Mouse (Mus musculus): ENCODE measurements around the gene Retreg1. TPM values are rescaled to one million over a fixed set of nuclear protein-coding genes. Genes with fewer than 3 reads are reported as not detected.

The Retreg1 gene
- polyA plus RNA-seq, 1 experiment from 2014 or later: 8.0 TPM

GRCm38 (mm10) chr15:25930657-25931056 lies 87.7 kb downstream of the Retreg1 start:
- Histone ChIP-seq H3K9me3 (ENCODE audit: control insufficient read depth, low read length) (no peaks in the 10 kb centered on the region), H3K4me2 (ENCODE audit: low read length) (no peak overlapping the region), H3K4me1 (replicated peaks; ENCODE audit: control insufficient read depth, insufficient read depth, low read length) (0 out of 2 replicates have a peak, but pooled peaks cover 6% of the 10 kb centered on the region), H3K27ac (ENCODE audit: low read depth) (no peak overlapping the region), H3K4me3 (ENCODE audit: low read depth, low read length) (no peak overlapping the region), H3K9ac (ENCODE audit: low read length) (no peak overlapping the region), H3K36me3 (ENCODE audit: control insufficient read depth, insufficient read depth, low read length) (no peaks in the 10 kb centered on the region), H3K27me3 (replicated peaks; ENCODE audit: control insufficient read depth, insufficient read depth, low read length) (no peaks in the 10 kb centered on the region)
- WGBS: 94% methylated on average over 5 of the region's 5 CpGs
- DNase-seq (ENCODE audit: low spot score): no peak
- ATAC-seq (replicated peaks; ENCODE audit: low FRiP score, low TSS enrichment, low read depth): no peak

DNA sequence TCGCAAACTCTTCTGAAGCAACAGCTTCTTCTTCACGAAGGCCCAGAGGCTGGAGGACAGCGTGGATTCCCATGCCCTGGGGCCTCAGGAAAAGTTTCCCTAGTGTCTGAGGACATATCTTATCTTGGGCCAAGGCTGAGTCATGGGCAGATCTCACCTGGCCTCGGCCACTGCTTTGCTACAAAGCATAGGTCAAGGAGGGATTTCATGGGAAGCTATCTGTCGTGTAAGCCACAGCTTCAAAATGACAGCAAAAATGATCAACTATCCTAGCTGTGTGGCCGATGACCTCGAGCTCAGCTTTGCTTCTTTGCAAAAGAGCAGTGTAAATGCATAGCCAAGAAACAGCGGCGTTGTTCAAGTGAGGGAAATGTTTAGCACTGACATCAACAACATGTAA lies 89.5 kb downstream of the Retreg1 start:
- no peak for DNase-seq (ENCODE audit: low spot score)
- Histone ChIP-seq H3K4me2 (ENCODE audit: low read length) (no peak overlapping the region), H3K27ac (ENCODE audit: low read depth) (no peak overlapping the region)

GRCm38 (mm10) chr15:25932937-25933684 lies 90.1 kb downstream of the Retreg1 start:
- H3K27ac ChIP-seq (ENCODE audit: low read depth): peak overlapping the region; percentile 24; the same call in 1 of the 2 replicates

More for the DNA sequence above, 89.5 kb downstream of the Retreg1 start:
- H3K4me3 ChIP-seq (ENCODE audit: low read depth, low read length): no peak overlapping the region
- H3K27me3 ChIP-seq (replicated peaks; ENCODE audit: control insufficient read depth, insufficient read depth, low read length): no peaks in the 10 kb centered on the region
- WGBS: 68% methylated on average over 9 of the region's 9 CpGs
- H3K4me1 ChIP-seq (replicated peaks; ENCODE audit: control insufficient read depth, insufficient read depth, low read length): 0 out of 2 replicates have a peak, but pooled peaks cover 6% of the 10 kb centered on the region
- no peaks in the 10 kb centered on the region for H3K36me3 ChIP-seq (ENCODE audit: control insufficient read depth, insufficient read depth, low read length)
- no peak overlapping the region for H3K9ac ChIP-seq (ENCODE audit: low read length)
- ATAC-seq (replicated peaks; ENCODE audit: low FRiP score, low TSS enrichment, low read depth): 0 out of 2 replicates have a peak, but pooled peaks have one; percentile 12
- H3K9me3 ChIP-seq (ENCODE audit: control insufficient read depth, low read length): no peaks in the 10 kb centered on the region

GRCm38 (mm10) chr15:25933685-25934108 lies 90.7 kb downstream of the Retreg1 start:
- Histone ChIP-seq H3K4me3 (ENCODE audit: low read depth, low read length) (no peak overlapping the region), H3K4me2 (ENCODE audit: low read length) (no peak overlapping the region), H3K4me1 (replicated peaks; ENCODE audit: control insufficient read depth, insufficient read depth, low read length) (0 out of 2 replicates have a peak, but pooled peaks cover 6% of the 10 kb centered on the region), H3K27ac (ENCODE audit: low read depth) (no peak overlapping the region), H3K9ac (ENCODE audit: low read length) (no peak overlapping the region), H3K9me3 (ENCODE audit: control insufficient read depth, low read length) (no peaks in the 10 kb centered on the region), H3K27me3 (replicated peaks; ENCODE audit: control insufficient read depth, insufficient read depth, low read length) (no peaks in the 10 kb centered on the region), H3K36me3 (ENCODE audit: control insufficient read depth, insufficient read depth, low read length) (no peaks in the 10 kb centered on the region)
- DNase-seq (ENCODE audit: low spot score): no peak
- 61% methylated on average over 7 of the region's 7 CpGs for WGBS
- ATAC-seq (replicated peaks; ENCODE audit: low FRiP score, low TSS enrichment, low read depth): 0 out of 2 replicates have a peak, but pooled peaks have one; percentile 30

More at GRCm38 (mm10) chr15:25932937-25933684, 90.1 kb downstream of the Retreg1 start:
- H3K4me1 ChIP-seq (replicated peaks; ENCODE audit: control insufficient read depth, insufficient read depth, low read length): 0 out of 2 replicates have a peak, but pooled peaks cover 6% of the 10 kb centered on the region
- H3K9me3 ChIP-seq (ENCODE audit: control insufficient read depth, low read length): no peaks in the 10 kb centered on the region
- H3K36me3 ChIP-seq (ENCODE audit: control insufficient read depth, insufficient read depth, low read length): no peaks in the 10 kb centered on the region
- DNase-seq (ENCODE audit: low spot score) (no peak), ATAC-seq (replicated peaks; ENCODE audit: low FRiP score, low TSS enrichment, low read depth) (peak; percentile 48; the same call in 1 of the 2 replicates)
- H3K27me3 ChIP-seq (replicated peaks; ENCODE audit: control insufficient read depth, insufficient read depth, low read length): no peaks in the 10 kb centered on the region
- no peak overlapping the region for H3K4me3 ChIP-seq (ENCODE audit: low read depth, low read length)
- H3K4me2 ChIP-seq (ENCODE audit: low read length): no peak overlapping the region
- H3K9ac ChIP-seq (ENCODE audit: low read length): no peak overlapping the region
- WGBS: 54% methylated on average over 16 of the region's 16 CpGs

- H3K27ac ChIP-seq (ENCODE audit: low read depth): no peak overlapping the region
- no peak overlapping the region for H3K4me3 ChIP-seq (ENCODE audit: low read depth, low read length)
- no peaks in the 10 kb centered on the region for H3K9me3 ChIP-seq (ENCODE audit: control insufficient read depth, low read length)
- no peaks in the 10 kb centered on the region for H3K36me3 ChIP-seq (ENCODE audit: control insufficient read depth, insufficient read depth, low read length)
- H3K27me3 ChIP-seq (replicated peaks; ENCODE audit: control insufficient read depth, insufficient read depth, low read length): no peaks in the 10 kb centered on the region
- DNase-seq (ENCODE audit: low spot score): no peak
- ATAC-seq (replicated peaks; ENCODE audit: low FRiP score, low TSS enrichment, low read depth): no peak
- H3K4me1 ChIP-seq (replicated peaks; ENCODE audit: control insufficient read depth, insufficient read depth, low read length): 0 out of 2 replicates have a peak, but pooled peaks cover 6% of the 10 kb centered on the region
- H3K9ac ChIP-seq (ENCODE audit: low read length): no peak overlapping the region
- WGBS: 84% methylated on average over 7 of the region's 7 CpGs
- H3K4me2 ChIP-seq (ENCODE audit: low read length): no peak overlapping the region
Measured at GRCm38 (mm10) chr15:25934411-25934810, 91.4 kb downstream of the Retreg1 start.

DNA sequence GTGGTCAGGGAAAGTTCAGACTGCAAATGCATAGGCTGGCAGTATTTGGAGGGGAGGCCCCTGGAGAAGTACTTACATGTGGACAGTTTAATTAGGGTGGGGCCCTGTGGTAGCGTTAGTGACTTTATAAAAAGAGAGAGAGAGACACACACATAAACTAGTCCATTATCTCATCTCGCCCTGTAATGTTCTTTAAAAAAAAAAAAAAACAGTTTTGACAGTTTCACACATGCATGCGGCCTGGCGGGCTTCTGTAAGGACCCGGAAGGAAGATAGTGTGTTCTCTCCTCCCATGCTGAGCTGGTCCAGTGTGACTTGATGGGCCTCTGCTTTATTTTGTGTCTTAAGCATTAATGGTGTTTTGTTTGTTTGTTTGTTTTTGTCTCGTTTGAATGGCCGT lies 95.5 kb downstream of the Retreg1 start:
- Histone ChIP-seq H3K4me1 (replicated peaks; ENCODE audit: control insufficient read depth, insufficient read depth, low read length) (no peaks in the 10 kb centered on the region), H3K9me3 (ENCODE audit: control insufficient read depth, low read length) (no peaks in the 10 kb centered on the region), H3K27me3 (replicated peaks; ENCODE audit: control insufficient read depth, insufficient read depth, low read length) (no peaks in the 10 kb centered on the region), H3K27ac (ENCODE audit: low read depth) (no peak overlapping the region), H3K4me2 (ENCODE audit: low read length) (no peak overlapping the region), H3K9ac (ENCODE audit: low read length) (no peak overlapping the region), H3K4me3 (ENCODE audit: low read depth, low read length) (no peak overlapping the region), H3K36me3 (ENCODE audit: control insufficient read depth, insufficient read depth, low read length) (no peaks in the 10 kb centered on the region)
- ATAC-seq (replicated peaks; ENCODE audit: low FRiP score, low TSS enrichment, low read depth): no peak
- 84% methylated on average over 7 of the region's 7 CpGs for WGBS
- no peak for DNase-seq (ENCODE audit: low spot score)

DNA sequence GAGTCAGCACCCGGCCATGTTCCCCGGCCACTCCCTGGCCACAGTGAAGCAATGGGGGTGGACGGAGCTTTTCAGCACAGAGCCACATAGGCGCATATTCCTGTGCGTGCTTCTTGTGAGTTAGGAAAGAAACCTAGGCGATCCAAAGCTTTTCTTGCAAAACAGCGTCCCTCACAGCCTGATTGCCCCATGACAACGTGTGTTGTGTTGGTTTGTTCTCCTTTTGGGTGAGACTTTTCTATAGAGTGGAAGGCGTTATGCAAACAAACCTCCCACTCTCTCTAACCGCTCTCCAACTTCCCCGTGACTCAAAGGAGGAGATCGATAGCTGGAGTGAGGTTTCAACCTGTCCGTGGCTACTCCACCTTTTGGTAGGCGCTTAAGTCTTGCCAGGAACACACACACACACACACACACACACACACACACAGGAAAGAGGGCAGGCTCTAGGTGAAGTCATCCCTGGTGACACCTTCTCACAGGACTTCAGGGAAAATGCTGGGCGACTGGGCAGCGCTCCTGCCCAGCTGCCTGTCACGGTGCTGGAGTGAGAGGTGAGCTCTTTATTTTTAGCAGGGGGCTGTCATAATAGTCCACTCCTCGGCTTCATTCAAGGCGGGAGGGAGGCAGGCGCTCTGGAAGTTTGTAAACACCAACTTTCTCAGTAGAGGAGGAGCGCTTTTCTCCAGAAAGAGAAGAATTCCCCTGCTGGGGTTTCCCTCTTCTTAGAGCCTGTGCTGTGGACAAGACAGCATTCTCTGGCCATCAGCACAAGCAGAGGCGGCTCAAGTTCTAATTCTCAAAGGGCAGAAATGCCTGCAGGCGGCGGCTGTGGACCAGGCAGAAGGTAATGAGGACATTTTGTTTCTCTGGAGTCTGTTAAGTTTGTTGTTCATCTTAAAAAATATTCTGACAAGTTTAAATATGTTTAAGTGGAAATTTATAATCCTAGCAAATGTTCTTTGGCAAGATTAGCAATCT lies 97.7 kb downstream of the Retreg1 start:
- H3K9ac ChIP-seq (ENCODE audit: low read length): no peak overlapping the region
- peak; percentile 70; the same call in 1 of the 2 replicates for ATAC-seq (replicated peaks; ENCODE audit: low FRiP score, low TSS enrichment, low read depth)

GRCm38 (mm10) chr15:25941514-25941913 lies 98.5 kb downstream of the Retreg1 start:
- 75% methylated on average over 11 of the region's 11 CpGs for WGBS
- DNase-seq (ENCODE audit: low spot score): no peak
- peak overlapping the region; percentile 40; the same call in 1 of the 2 replicates for H3K4me2 ChIP-seq (ENCODE audit: low read length)

More for the DNA sequence above, 97.7 kb downstream of the Retreg1 start:
- H3K4me1 ChIP-seq (replicated peaks; ENCODE audit: control insufficient read depth, insufficient read depth, low read length): no peaks in the 10 kb centered on the region
- H3K4me3 ChIP-seq (ENCODE audit: low read depth, low read length): peak overlapping the region; percentile 16
- H3K4me2 ChIP-seq (ENCODE audit: low read length): peak overlapping the region; percentile 40
- H3K9me3 ChIP-seq (ENCODE audit: control insufficient read depth, low read length): no peaks in the 10 kb centered on the region
- H3K27ac ChIP-seq (ENCODE audit: low read depth): no peak overlapping the region
- DNase-seq (ENCODE audit: low spot score): no peak
- 31% methylated on average over 24 of the region's 24 CpGs for WGBS
- no peaks in the 10 kb centered on the region for H3K27me3 ChIP-seq (replicated peaks; ENCODE audit: control insufficient read depth, insufficient read depth, low read length)
- H3K36me3 ChIP-seq (ENCODE audit: control insufficient read depth, insufficient read depth, low read length): no peaks in the 10 kb centered on the region

More at GRCm38 (mm10) chr15:25941514-25941913, 98.5 kb downstream of the Retreg1 start:
- Histone ChIP-seq H3K27ac (ENCODE audit: low read depth) (no peak overlapping the region), H3K4me1 (replicated peaks; ENCODE audit: control insufficient read depth, insufficient read depth, low read length) (no peaks in the 10 kb centered on the region), H3K9ac (ENCODE audit: low read length) (no peak overlapping the region), H3K36me3 (ENCODE audit: control insufficient read depth, insufficient read depth, low read length) (no peaks in the 10 kb centered on the region), H3K4me3 (ENCODE audit: low read depth, low read length) (peak overlapping the region; percentile 8; the same call in 1 of the 2 replicates), H3K9me3 (ENCODE audit: control insufficient read depth, low read length) (no peaks in the 10 kb centered on the region), H3K27me3 (replicated peaks; ENCODE audit: control insufficient read depth, insufficient read depth, low read length) (no peaks in the 10 kb centered on the region)
- ATAC-seq (replicated peaks; ENCODE audit: low FRiP score, low TSS enrichment, low read depth): no peak
